Mouse (Mus musculus) neural tube, embryonic 14.5 days (tissue): ENCODE measurements around the gene Spns3. TPM values are rescaled to one million over a fixed set of nuclear protein-coding genes. Genes with fewer than 3 reads are reported as not detected.
A peak's percentile ranks its signal among the peaks of the same experiment; 100 is the strongest.

Experiments
- ATAC-seq: fragments of 200-750 bp; cut with Nextera tagmentation; 2 replicates; pipeline ENCODE4 v1.8.0; 2017; ENCODE audit warnings: low read depth, mild to moderate bottlenecking, moderate TSS enrichment, moderate library complexity
- H3K27ac ChIP-seq: fragments of 300-500 bp; sonication (generic); 2 replicates; pipeline ENCODE4 v1.5.1; 2014; ENCODE audit warnings: low read depth, mild to moderate bottlenecking, control low read depth, low read length, moderate library complexity, mixed read lengths
- H3K27me3 ChIP-seq: fragments of 300-500 bp; sonication (generic); 2 replicates; pipeline ENCODE4 v1.6.1; 2014; ENCODE audit warnings: low read length; ENCODE audit not compliant: control insufficient read depth, insufficient read depth
- H3K36me3 ChIP-seq: fragments of 300-500 bp; sonication (generic); 2 replicates; pipeline ENCODE4 v1.6.1; 2014; ENCODE audit warnings: low read length, mixed read lengths; ENCODE audit not compliant: control insufficient read depth, insufficient read depth
- H3K4me1 ChIP-seq: fragments of 300-500 bp; sonication (generic); 2 replicates; pipeline ENCODE4 v1.6.1; 2014; ENCODE audit warnings: low read length; ENCODE audit not compliant: control insufficient read depth, insufficient read depth
- H3K4me2 ChIP-seq: fragments of 300-500 bp; sonication (generic); 2 replicates; pipeline ENCODE4 v1.6.1; 2014; ENCODE audit warnings: mild to moderate bottlenecking, low read depth, low read length, control low read depth
- H3K4me3 ChIP-seq: fragments of 300-500 bp; sonication (generic); 2 replicates; pipeline ENCODE4 v1.5.1; 2014; ENCODE audit warnings: low read depth, low read length, control low read depth, mixed read lengths
- H3K9ac ChIP-seq: fragments of 300-500 bp; sonication (generic); replicated peaks from 2 replicates; pipeline ENCODE4 v1.6.1; 2014; ENCODE audit warnings: low read depth, mild to moderate bottlenecking, control low read depth, low read length, mixed read lengths
- H3K9me3 ChIP-seq: fragments of 300-500 bp; sonication (generic); 2 replicates; pipeline ENCODE4 v1.6.1; 2016; ENCODE audit warnings: low read length; ENCODE audit not compliant: control insufficient read depth
- WGBS: fragments of 180-500 bp; shearing (Covaris S2); extraction: QIAGEN DNeasy Blood & Tissue Kit; methylation state at CpG from one replicate; pipeline ENCODE4 v1.1.7; 2014; 5-methylcytosine and 5-hydroxymethylcytosine counted together
- polyA plus RNA-seq: library from polyadenylated mRNA; unstranded; fragments of >200 nt; fragmentation: Nextera tagmentation; extraction: Ambion mirVana; gene quantifications from 2 replicates; pipeline ENCODE4 v1.2.1, GENCODE M21; 2014

Gene Spns3
- polyA plus RNA-seq, 1 experiment from 2014 or later: 0.11 TPM

GRCm38 (mm10) chr11:72466694-72467507 is 83.4 kb downstream of the Spns3 start:
- no peak overlapping the region for H3K4me2 ChIP-seq
- H3K9ac ChIP-seq: no peak overlapping the region
- no peak overlapping the region for H3K4me3 ChIP-seq
- H3K9me3 ChIP-seq: no peaks in the 10 kb centered on the region
- 0 out of 2 replicates have a peak overlapping the region, but pooled peaks have one; percentile 34 for H3K27ac ChIP-seq
- peaks cover 11% of the 10 kb centered on the region; the same call in 1 of the 2 replicates for H3K4me1 ChIP-seq
- no peaks in the 10 kb centered on the region for H3K27me3 ChIP-seq
- peaks cover 3% of the 10 kb centered on the region; the same call in 1 of the 2 replicates for H3K36me3 ChIP-seq
- ATAC-seq: no peak
- WGBS: 69% methylated on average over 11 of the region's 11 CpGs

- Histone ChIP-seq H3K27me3 (no peaks in the 10 kb centered on the region), H3K4me2 (no peak overlapping the region), H3K4me1 (peaks cover 11% of the 10 kb centered on the region; the same call in 1 of the 2 replicates), H3K36me3 (peaks cover 3% of the 10 kb centered on the region; the same call in 1 of the 2 replicates), H3K9ac (no peak overlapping the region), H3K27ac (0 out of 2 replicates have a peak overlapping the region, but pooled peaks have one; percentile 34), H3K4me3 (no peak overlapping the region), H3K9me3 (no peaks in the 10 kb centered on the region)
- ATAC-seq: no peak
- 62% methylated on average over 11 of the region's 11 CpGs for WGBS
Observed at GRCm38 (mm10) chr11:72465978-72466693, 84.2 kb downstream of the Spns3 start.

- 61% methylated on average over 3 of the region's 3 CpGs for WGBS
- Histone ChIP-seq H3K36me3 (peaks cover 3% of the 10 kb centered on the region; the same call in 1 of the 2 replicates), H3K27me3 (no peaks in the 10 kb centered on the region), H3K4me1 (peaks cover 11% of the 10 kb centered on the region; the same call in 1 of the 2 replicates), H3K9ac (no peak overlapping the region), H3K4me2 (no peak overlapping the region), H3K27ac (no peak overlapping the region), H3K4me3 (no peak overlapping the region), H3K9me3 (no peaks in the 10 kb centered on the region)
- no peak for ATAC-seq
Observed at GRCm38 (mm10) chr11:72464821-72465220, 85.5 kb downstream of the Spns3 start.

- no peaks in the 10 kb centered on the region for H3K27me3 ChIP-seq
- peaks cover 10% of the 10 kb centered on the region; the same call in 1 of the 2 replicates for H3K36me3 ChIP-seq
- 0 out of 2 replicates have a peak, but pooled peaks cover 2% of the 10 kb centered on the region for H3K4me1 ChIP-seq
- H3K27ac ChIP-seq: no peak overlapping the region
- H3K9ac ChIP-seq: no peak overlapping the region
- H3K9me3 ChIP-seq: no peaks in the 10 kb centered on the region
- H3K4me3 ChIP-seq: no peak overlapping the region
- WGBS: 48% methylated on average over 5 of the region's 5 CpGs
- no peak overlapping the region for H3K4me2 ChIP-seq
- ATAC-seq: no peak
Observed at GRCm38 (mm10) chr11:72461500-72461981, 88.8 kb downstream of the Spns3 start.

- no peaks in the 10 kb centered on the region for H3K9me3 ChIP-seq
- peaks cover 11% of the 10 kb centered on the region; the same call in 1 of the 2 replicates for H3K36me3 ChIP-seq
- H3K4me2 ChIP-seq: no peak overlapping the region
- no peak overlapping the region for H3K27ac ChIP-seq
- no peak overlapping the region for H3K9ac ChIP-seq
- no peaks in the 10 kb centered on the region for H3K27me3 ChIP-seq
- 0 out of 2 replicates have a peak, but pooled peaks cover 2% of the 10 kb centered on the region for H3K4me1 ChIP-seq
- no peak for ATAC-seq
- 87% methylated on average over 3 of the region's 3 CpGs for WGBS
- H3K4me3 ChIP-seq: no peak overlapping the region
Observed at GRCm38 (mm10) chr11:72458502-72458901, 91.8 kb downstream of the Spns3 start.

- H3K27me3 ChIP-seq: no peaks in the 10 kb centered on the region
- ATAC-seq: no peak
- no peak overlapping the region for H3K4me3 ChIP-seq
- 84% methylated on average over 12 of the region's 12 CpGs for WGBS
- H3K4me1 ChIP-seq: 0 out of 2 replicates have a peak, but pooled peaks cover 2% of the 10 kb centered on the region
- no peaks in the 10 kb centered on the region for H3K9me3 ChIP-seq
- H3K36me3 ChIP-seq: peaks cover 15% of the 10 kb centered on the region; the same call in 1 of the 2 replicates
- no peak overlapping the region for H3K27ac ChIP-seq
- H3K9ac ChIP-seq: no peak overlapping the region
- no peak overlapping the region for H3K4me2 ChIP-seq
Observed at GRCm38 (mm10) chr11:72457995-72458496, 92.3 kb downstream of the Spns3 start.

GRCm38 (mm10) chr11:72455694-72456093 is 94.6 kb downstream of the Spns3 start:
- H3K4me2 ChIP-seq: no peak overlapping the region
- H3K4me3 ChIP-seq: no peak overlapping the region
- no peak overlapping the region for H3K9ac ChIP-seq
- peaks cover 35% of the 10 kb centered on the region for H3K36me3 ChIP-seq
- ATAC-seq: peak; percentile 69; the same call in 1 of the 2 replicates
- no peaks in the 10 kb centered on the region for H3K4me1 ChIP-seq
- 37% methylated on average over 5 of the region's 5 CpGs for WGBS
- H3K27ac ChIP-seq: no peak overlapping the region
- no peaks in the 10 kb centered on the region for H3K27me3 ChIP-seq
- H3K9me3 ChIP-seq: no peaks in the 10 kb centered on the region

- no peaks in the 10 kb centered on the region for H3K27me3 ChIP-seq
- H3K9me3 ChIP-seq: no peaks in the 10 kb centered on the region
- peaks cover 49% of the 10 kb centered on the region for H3K36me3 ChIP-seq
- H3K4me1 ChIP-seq: no peaks in the 10 kb centered on the region
- no peak overlapping the region for H3K4me2 ChIP-seq
- no peak overlapping the region for H3K4me3 ChIP-seq
- no peak overlapping the region for H3K27ac ChIP-seq
- ATAC-seq: no peak
- H3K9ac ChIP-seq: no peak overlapping the region
- WGBS: 69% methylated on average over 15 of the region's 15 CpGs
Observed at GRCm38 (mm10) chr11:72453105-72453953, 97.0 kb downstream of the Spns3 start.
